Mouse (Mus musculus) embryonic fibroblast, embryonic 13.5 days (primary cell): ENCODE data around the gene Ints3. TPM values are rescaled to one million over a fixed set of nuclear protein-coding genes. Genes with fewer than 3 reads are reported as not detected.

Experiments used
- H3K27ac ChIP-seq: 2 replicates; pipeline ENCODE4 v1.5.1; 2012; ENCODE audit warnings: low read length, control low read depth, inconsistent platforms; ENCODE audit not compliant: insufficient read depth
- H3K4me1 ChIP-seq: 2 replicates; pipeline ENCODE4 v1.6.1; 2011; ENCODE audit warnings: low read length; ENCODE audit not compliant: control insufficient read depth, insufficient read depth
- H3K4me3 ChIP-seq: 2 replicates; pipeline ENCODE4 v1.5.1; 2011; ENCODE audit warnings: mild to moderate bottlenecking, control low read depth, low read length; ENCODE audit not compliant: insufficient read depth
- CTCF ChIP-seq: IDR thresholded peaks from 2 replicates; pipeline ENCODE4 v1.5.1; 2011; ENCODE audit warnings: mild to moderate bottlenecking, control low read depth, low read length, moderate library complexity, borderline replicate concordance; ENCODE audit not compliant: insufficient read depth
- POLR2A ChIP-seq: IDR thresholded peaks from 2 replicates; pipeline ENCODE4 v1.6.1; 2011; ENCODE audit warnings: low read depth, mild to moderate bottlenecking, control low read depth, low read length, moderate library complexity
- polyA plus RNA-seq: library from polyadenylated mRNA; stranded (reverse); fragments of >200 nt; gene quantifications from 2 replicates; pipeline ENCODE4 v1.2.4, GENCODE M21; 2011; ENCODE audit warnings: low read depth; ENCODE audit not compliant: missing spikeins, insufficient read length

Gene Ints3
- polyA plus RNA-seq, 1 experiment = 39.5 TPM

DNA sequence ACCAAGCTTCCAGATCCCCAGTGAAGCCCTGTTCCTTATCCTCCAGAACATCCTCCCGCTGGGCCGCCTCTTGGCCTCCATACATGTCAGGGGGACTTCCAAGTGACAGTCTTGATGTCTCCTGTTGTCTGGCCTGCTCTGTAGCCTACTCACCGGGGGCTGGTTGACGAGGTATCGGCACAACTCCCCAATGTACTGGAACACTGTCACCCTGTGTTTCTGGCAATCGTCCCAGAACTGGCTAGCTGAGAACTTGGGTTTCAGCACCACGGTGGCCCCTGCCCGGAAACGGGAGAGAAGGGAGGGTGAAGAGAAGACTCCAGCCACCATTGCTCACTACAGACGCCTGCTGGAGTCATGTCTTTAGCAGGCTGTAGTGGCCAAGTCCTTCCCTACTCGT, 45.9 kb downstream of the Ints3 start:
- H3K4me3 ChIP-seq = no peak overlapping the region
- peaks cover 8% of the 10 kb centered on the region for H3K4me1 ChIP-seq
- no peak overlapping the region for H3K27ac ChIP-seq
- TF ChIP-seq CTCF = no peak
- TF ChIP-seq POLR2A = no peak

- Histone ChIP-seq H3K4me3 (no peak overlapping the region), H3K4me1 (peaks cover 8% of the 10 kb centered on the region), H3K27ac (no peak overlapping the region)
- TF ChIP-seq CTCF (no peak), POLR2A (no peak)
Observed at GRCm38 (mm10) chr3:90386817-90387216, 46.6 kb downstream of the Ints3 start.

DNA sequence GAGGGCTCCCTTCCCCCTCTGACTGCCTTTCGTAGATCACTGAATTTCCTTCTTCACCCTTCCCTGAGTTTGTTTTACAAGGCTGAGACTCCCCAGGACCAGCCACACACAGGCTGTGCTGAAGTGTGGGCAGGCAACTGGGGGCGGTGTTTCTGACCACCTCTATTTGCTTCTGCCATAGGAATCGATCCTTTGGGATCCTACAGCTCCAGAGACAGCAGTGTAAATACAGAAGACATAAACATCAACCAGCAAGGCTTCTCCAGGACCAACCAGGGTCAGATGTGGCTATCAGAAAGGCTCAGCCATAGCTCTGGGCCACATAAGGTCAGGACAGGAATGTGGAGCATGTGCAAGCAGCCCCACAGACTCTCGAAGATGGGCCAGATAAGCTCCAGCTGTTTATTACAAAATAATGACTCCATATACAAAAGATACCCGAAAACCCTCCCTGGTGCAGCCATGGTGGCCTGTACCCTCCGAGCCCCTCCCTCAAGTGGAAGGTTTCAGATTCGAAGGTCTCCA, 48.5 kb downstream of the Ints3 start:
- Histone ChIP-seq H3K4me1 (0 out of 2 replicates have a peak, but pooled peaks cover under 1% of the 10 kb centered on the region), H3K4me3 (no peak overlapping the region), H3K27ac (no peak overlapping the region)
- TF ChIP-seq POLR2A = no peak
- no peak for TF ChIP-seq CTCF

- H3K27ac ChIP-seq = no peak overlapping the region
- TF ChIP-seq CTCF (no peak), POLR2A (no peak)
- H3K4me1 ChIP-seq = no peaks in the 10 kb centered on the region
- H3K4me3 ChIP-seq = no peak overlapping the region
Observed at GRCm38 (mm10) chr3:90383690-90384089, 49.7 kb downstream of the Ints3 start.

GRCm38 (mm10) chr3:90381727-90382126, 51.7 kb downstream of the Ints3 start:
- no peak overlapping the region for H3K27ac ChIP-seq
- no peak for TF ChIP-seq CTCF
- TF ChIP-seq POLR2A = no peak

DNA sequence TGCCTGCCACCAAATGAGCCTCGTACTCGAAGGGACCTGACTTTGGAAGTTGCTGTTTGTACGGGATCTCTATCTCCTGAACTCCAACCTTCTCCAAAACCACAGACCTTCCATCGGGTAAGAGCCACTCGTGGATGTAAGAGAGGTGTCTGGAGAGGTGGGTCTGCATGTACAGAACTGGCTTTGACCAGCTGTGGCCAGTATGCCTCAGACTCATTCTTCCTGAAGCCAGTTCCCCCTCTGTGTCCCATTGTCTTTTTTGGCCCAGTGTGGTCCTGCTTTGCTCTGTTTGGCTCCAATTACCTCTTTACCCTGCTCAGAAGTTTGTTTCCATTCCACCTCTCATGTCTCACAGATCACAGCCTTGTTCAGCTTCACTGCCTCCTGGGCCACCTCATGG, 54.9 kb downstream of the Ints3 start:
- Histone ChIP-seq H3K4me1 (peaks cover 5% of the 10 kb centered on the region), H3K4me3 (no peak overlapping the region), H3K27ac (no peak overlapping the region)
- TF ChIP-seq CTCF (no peak), POLR2A (no peak)

More at GRCm38 (mm10) chr3:90381727-90382126, 51.7 kb downstream of the Ints3 start:
- H3K4me1 ChIP-seq = no peaks in the 10 kb centered on the region
- no peak overlapping the region for H3K4me3 ChIP-seq

DNA sequence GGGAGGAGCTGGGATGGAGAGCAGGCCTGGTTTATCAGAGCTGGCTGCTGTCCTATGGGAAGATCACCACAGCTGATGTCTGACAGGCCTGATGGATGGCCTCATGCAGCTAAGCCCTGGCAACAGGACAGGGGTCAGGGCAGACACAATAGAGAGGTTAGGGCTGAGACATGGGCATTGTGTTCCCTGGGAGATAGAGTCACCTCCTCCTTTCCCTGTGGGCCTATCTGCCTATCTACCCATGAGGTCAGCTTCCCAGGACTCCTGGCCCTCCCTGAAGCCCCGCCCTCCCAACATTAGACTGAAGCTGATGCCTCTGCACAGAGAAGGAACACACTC, 57.2 kb downstream of the Ints3 start:
- Histone ChIP-seq H3K27ac (no peak overlapping the region), H3K4me3 (no peak overlapping the region), H3K4me1 (peaks cover 5% of the 10 kb centered on the region)
- TF ChIP-seq CTCF (no peak), POLR2A (no peak)

DNA sequence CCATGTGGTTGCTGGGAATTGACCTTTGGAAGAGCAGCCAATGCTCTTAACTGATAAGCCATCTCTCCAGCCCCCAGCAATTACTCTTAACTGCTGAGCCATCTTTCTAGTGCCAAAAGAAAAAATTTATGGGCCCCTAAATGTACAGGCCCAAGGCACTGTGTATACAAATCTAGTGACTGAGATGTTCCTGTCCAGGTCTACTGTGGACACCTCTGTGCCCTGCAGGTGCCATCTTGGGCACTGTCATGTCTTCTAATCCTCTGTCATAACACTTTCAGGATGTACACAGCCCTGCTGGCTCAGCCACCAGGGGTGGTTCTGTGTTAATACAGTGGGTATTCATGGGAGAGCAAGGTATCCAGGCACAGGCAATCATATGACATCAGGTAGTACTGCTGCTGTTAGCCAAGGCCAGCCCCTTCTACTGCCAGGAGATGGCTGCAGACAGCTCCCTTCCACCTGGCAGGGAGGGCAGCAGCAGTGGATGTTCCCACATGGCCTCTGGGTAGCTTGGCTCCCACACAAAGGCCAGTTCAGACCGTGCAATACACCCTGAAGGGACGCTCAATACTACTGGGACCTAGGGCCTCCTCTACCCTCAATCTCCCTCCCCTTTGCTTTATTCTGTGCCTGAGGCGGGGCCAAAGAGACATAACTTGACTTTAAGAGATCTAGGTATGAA, 57.7 kb downstream of the Ints3 start:
- Histone ChIP-seq H3K4me3 (no peak overlapping the region), H3K27ac (no peak overlapping the region), H3K4me1 (peaks cover 5% of the 10 kb centered on the region)
- TF ChIP-seq POLR2A (no peak), CTCF (no peak)

DNA sequence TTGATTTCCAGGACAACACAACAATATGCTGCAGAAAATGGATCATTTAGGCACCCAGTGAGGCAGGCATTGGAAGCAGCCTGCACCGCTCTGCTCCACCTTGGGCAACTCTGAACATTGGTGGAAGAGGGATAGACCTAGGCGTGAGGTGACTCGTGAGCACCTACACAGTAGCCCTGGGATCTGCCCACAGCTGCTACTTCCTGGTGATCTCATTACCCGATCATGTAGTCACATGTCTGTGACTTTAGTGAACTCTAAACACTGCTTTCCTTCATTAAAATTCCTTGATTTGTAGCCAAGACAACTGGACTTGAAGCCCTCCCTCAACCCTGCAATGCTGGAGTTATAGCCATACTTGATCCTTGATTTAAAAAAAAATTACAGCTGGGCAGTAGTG, 59.1 kb downstream of the Ints3 start:
- Histone ChIP-seq H3K4me3 (no peak overlapping the region), H3K27ac (no peak overlapping the region), H3K4me1 (peaks cover 5% of the 10 kb centered on the region)
- TF ChIP-seq POLR2A = no peak
- TF ChIP-seq CTCF = no peak

DNA sequence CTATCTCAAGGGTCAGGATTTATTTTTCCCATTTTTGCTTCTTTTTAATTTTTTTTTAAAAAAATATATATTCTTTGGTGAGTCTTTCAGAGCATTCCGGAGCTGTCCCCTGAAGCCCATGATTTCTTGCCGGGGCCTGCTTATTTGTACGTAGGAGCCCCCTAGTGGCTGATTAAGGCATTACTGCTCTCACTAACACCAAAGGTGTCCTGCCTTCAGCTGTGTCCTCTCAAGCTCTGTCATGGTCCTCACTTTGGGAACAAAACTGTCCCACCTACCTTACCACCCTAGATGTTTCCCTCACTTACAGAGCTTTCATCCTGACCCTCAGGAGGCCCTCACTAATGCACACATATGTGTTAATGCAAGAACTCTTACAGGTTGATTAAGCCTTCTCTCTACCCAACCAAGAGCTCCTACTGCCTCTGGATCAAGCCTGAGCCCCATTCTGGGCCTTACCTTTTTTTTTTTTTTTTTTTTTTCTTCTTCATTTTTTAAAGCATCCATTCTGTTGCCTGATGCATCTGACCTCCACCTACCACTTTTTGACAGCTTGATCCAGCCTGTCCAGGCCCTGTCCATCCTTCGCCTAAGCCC, 59.9 kb downstream of the Ints3 start:
- H3K4me1 ChIP-seq = peaks cover 5% of the 10 kb centered on the region
- no peak overlapping the region for H3K4me3 ChIP-seq
- H3K27ac ChIP-seq = no peak overlapping the region
- TF ChIP-seq CTCF (0 out of 2 replicates have a peak, but pooled peaks have one; percentile 31), POLR2A (no peak)

- H3K4me3 ChIP-seq = no peak overlapping the region
- H3K27ac ChIP-seq = no peak overlapping the region
- peaks cover 5% of the 10 kb centered on the region for H3K4me1 ChIP-seq
- TF ChIP-seq POLR2A (no peak), CTCF (no peak)
Observed at GRCm38 (mm10) chr3:90372817-90373216, 60.6 kb downstream of the Ints3 start.
